Mouse (Mus musculus): ENCODE data around the gene Prlhr. TPM values are rescaled to one million over a fixed set of nuclear protein-coding genes. Genes with fewer than 3 reads are reported as not detected.

Prlhr gene
- total RNA-seq (2015; ENCODE audit: low replicate concordance) (not detected in 2 replicates), total RNA-seq (2017; ENCODE audit: low replicate concordance) (not detected in 2 replicates)

- no peak for ATAC-seq (replicated peaks; ENCODE audit: low FRiP score, poor library complexity, severe bottlenecking)
Measured at GRCm38 (mm10) chr19:60468254-60468762, at the start of gene Prlhr. Gene Prlhr, minus strand, starts transcription at chr19:60468304.

- no peak for ATAC-seq (replicated peaks; ENCODE audit: low FRiP score, poor library complexity, severe bottlenecking)
Measured at GRCm38 (mm10) chr19:60515064-60515463, 47.0 kb upstream of the Prlhr start.

- no peak for ATAC-seq (replicated peaks; ENCODE audit: low FRiP score, poor library complexity, severe bottlenecking)
Measured at GRCm38 (mm10) chr19:60513431-60513830, 45.3 kb upstream of the Prlhr start.

GRCm38 (mm10) chr19:60500209-60500608, 32.1 kb upstream of the Prlhr start:
- no peak for ATAC-seq (replicated peaks; ENCODE audit: low FRiP score, poor library complexity, severe bottlenecking)

- no peak for ATAC-seq (replicated peaks; ENCODE audit: low FRiP score, poor library complexity, severe bottlenecking)
Measured at GRCm38 (mm10) chr19:60497171-60497570, 29.1 kb upstream of the Prlhr start.

GRCm38 (mm10) chr19:60495772-60496171, 27.7 kb upstream of the Prlhr start:
- ATAC-seq (replicated peaks; ENCODE audit: low FRiP score, poor library complexity, severe bottlenecking) = no peak

GRCm38 (mm10) chr19:60489566-60489965, 21.5 kb upstream of the Prlhr start:
- no peak for ATAC-seq (replicated peaks; ENCODE audit: low FRiP score, poor library complexity, severe bottlenecking)

- ATAC-seq (replicated peaks; ENCODE audit: low FRiP score, poor library complexity, severe bottlenecking) = no peak
Measured at GRCm38 (mm10) chr19:60485261-60485660, 17.2 kb upstream of the Prlhr start.

GRCm38 (mm10) chr19:60478859-60479258, 10.8 kb upstream of the Prlhr start:
- ATAC-seq (replicated peaks; ENCODE audit: low FRiP score, poor library complexity, severe bottlenecking) = no peak

- ATAC-seq (replicated peaks; ENCODE audit: low FRiP score, poor library complexity, severe bottlenecking) = no peak
Measured at GRCm38 (mm10) chr19:60477788-60478187, 9.7 kb upstream of the Prlhr start.

- no peak for ATAC-seq (replicated peaks; ENCODE audit: low FRiP score, poor library complexity, severe bottlenecking)
Measured at GRCm38 (mm10) chr19:60468846-60469245, 742 bp upstream of the Prlhr start.

GRCm38 (mm10) chr19:60467588-60468007, 506 bp downstream of the Prlhr start:
- no peak for ATAC-seq (replicated peaks; ENCODE audit: low FRiP score, poor library complexity, severe bottlenecking)

GRCm38 (mm10) chr19:60466953-60467570, 1.0 kb downstream of the Prlhr start:
- peak; percentile 60 for ATAC-seq (replicated peaks; ENCODE audit: low FRiP score, poor library complexity, severe bottlenecking)

- ATAC-seq (replicated peaks; ENCODE audit: low FRiP score, poor library complexity, severe bottlenecking) = no peak
Measured at GRCm38 (mm10) chr19:60465726-60466125, 2.4 kb downstream of the Prlhr start.

- no peak for ATAC-seq (replicated peaks; ENCODE audit: low FRiP score, poor library complexity, severe bottlenecking)
Measured at GRCm38 (mm10) chr19:60463896-60464295, 4.2 kb downstream of the Prlhr start.

- no peak for ATAC-seq (replicated peaks; ENCODE audit: low FRiP score, poor library complexity, severe bottlenecking)
Measured at GRCm38 (mm10) chr19:60463440-60463839, 4.7 kb downstream of the Prlhr start.

GRCm38 (mm10) chr19:60461476-60461875, 6.6 kb downstream of the Prlhr start:
- ATAC-seq (replicated peaks; ENCODE audit: low FRiP score, poor library complexity, severe bottlenecking) = no peak

GRCm38 (mm10) chr19:60459680-60460079, 8.4 kb downstream of the Prlhr start:
- no peak for ATAC-seq (replicated peaks; ENCODE audit: low FRiP score, poor library complexity, severe bottlenecking)

GRCm38 (mm10) chr19:60459071-60459470, 9.0 kb downstream of the Prlhr start:
- ATAC-seq (replicated peaks; ENCODE audit: low FRiP score, poor library complexity, severe bottlenecking) = no peak

GRCm38 (mm10) chr19:60455791-60456190, 12.3 kb downstream of the Prlhr start:
- ATAC-seq (replicated peaks; ENCODE audit: low FRiP score, poor library complexity, severe bottlenecking) = no peak

GRCm38 (mm10) chr19:60440531-60440930, 27.6 kb downstream of the Prlhr start:
- ATAC-seq (replicated peaks; ENCODE audit: low FRiP score, poor library complexity, severe bottlenecking) = no peak

GRCm38 (mm10) chr19:60440083-60440482, 28.0 kb downstream of the Prlhr start:
- no peak for ATAC-seq (replicated peaks; ENCODE audit: low FRiP score, poor library complexity, severe bottlenecking)

All from erythroid progenitor cell, adult 5-6 weeks (primary cell).